Mouse (Mus musculus) intestine, embryonic 15.5 days (tissue): Measurements from ENCODE around the gene Kif23. TPM values are rescaled to one million over a fixed set of nuclear protein-coding genes. Genes with fewer than 3 reads are reported as not detected.

Experiments
- ATAC-seq: fragments of 200-750 bp; cut with Nextera tagmentation; 2 replicates; pipeline ENCODE4 v1.8.0; 2017; ENCODE audit warnings: moderate TSS enrichment, moderate library complexity
- H3K27ac ChIP-seq: fragments of 300-500 bp; sonication (generic); 2 replicates; pipeline ENCODE4 v1.5.1; 2015; ENCODE audit warnings: mild to moderate bottlenecking, inconsistent platforms
- H3K27me3 ChIP-seq: fragments of 300-500 bp; sonication (generic); replicated peaks from 2 replicates; pipeline ENCODE4 v1.6.1; 2015; ENCODE audit warnings: inconsistent platforms
- H3K36me3 ChIP-seq: fragments of 300-500 bp; sonication (generic); 2 replicates; pipeline ENCODE4 v1.6.1; 2015; ENCODE audit warnings: inconsistent platforms
- H3K4me1 ChIP-seq: fragments of 300-500 bp; sonication (generic); replicated peaks from 2 replicates; pipeline ENCODE4 v1.6.1; 2015; ENCODE audit warnings: inconsistent platforms
- H3K4me2 ChIP-seq: fragments of 300-500 bp; sonication (generic); replicated peaks from 2 replicates; pipeline ENCODE4 v1.6.1; 2015; ENCODE audit warnings: mild to moderate bottlenecking, inconsistent platforms
- H3K4me3 ChIP-seq: fragments of 300-500 bp; sonication (generic); replicated peaks from 2 replicates; pipeline ENCODE4 v1.5.1; 2015; ENCODE audit warnings: inconsistent platforms
- H3K9ac ChIP-seq: fragments of 300-500 bp; sonication (generic); 2 replicates; pipeline ENCODE4 v1.6.1; 2015; ENCODE audit warnings: inconsistent platforms
- H3K9me3 ChIP-seq: fragments of 300-500 bp; sonication (generic); 2 replicates; pipeline ENCODE4 v1.6.1; 2016; ENCODE audit warnings: inconsistent platforms
- WGBS: fragments of 180-500 bp; shearing (Covaris S2); methylation state at CpG from one replicate; pipeline ENCODE4 v1.1.7; 2015; 5-methylcytosine and 5-hydroxymethylcytosine counted together
- polyA plus RNA-seq: library from polyadenylated mRNA; unstranded; fragments of >200 nt; fragmentation: Nextera tagmentation; extraction: Ambion mirVana; gene quantifications from 2 replicates; pipeline ENCODE4 v1.2.1, GENCODE M21; 2015

Kif23 gene
- polyA plus RNA-seq, 1 experiment from 2014 or later = 92.6 TPM

- Histone ChIP-seq H3K4me2 (no peak overlapping the region), H3K27ac (no peak overlapping the region), H3K9ac (no peak overlapping the region), H3K4me3 (no peak overlapping the region), H3K27me3 (no peaks in the 10 kb centered on the region), H3K4me1 (no peaks in the 10 kb centered on the region), H3K9me3 (no peaks in the 10 kb centered on the region), H3K36me3 (peaks cover 37% of the 10 kb centered on the region)
- WGBS = 93% methylated on average over 3 of the region's 3 CpGs
- no peak for ATAC-seq
Measured at GRCm38 (mm10) chr9:61932009-61932408, 14.6 kb downstream of the Kif23 start.

GRCm38 (mm10) chr9:61925086-61925660 lies 21.4 kb downstream of the Kif23 start:
- no peak overlapping the region for H3K9ac ChIP-seq
- ATAC-seq = no peak
- 90% methylated on average over 10 of the region's 10 CpGs for WGBS
- no peak overlapping the region for H3K27ac ChIP-seq
- H3K4me2 ChIP-seq = no peak overlapping the region
- no peaks in the 10 kb centered on the region for H3K9me3 ChIP-seq
- H3K4me3 ChIP-seq = no peak overlapping the region
- no peaks in the 10 kb centered on the region for H3K27me3 ChIP-seq
- no peaks in the 10 kb centered on the region for H3K4me1 ChIP-seq
- H3K36me3 ChIP-seq = peaks cover 40% of the 10 kb centered on the region

GRCm38 (mm10) chr9:61920331-61920730 lies 26.2 kb downstream of the Kif23 start:
- Histone ChIP-seq H3K36me3 (peaks cover 25% of the 10 kb centered on the region), H3K27me3 (no peaks in the 10 kb centered on the region), H3K4me2 (no peak overlapping the region), H3K9ac (no peak overlapping the region), H3K4me3 (no peak overlapping the region), H3K4me1 (no peaks in the 10 kb centered on the region), H3K9me3 (no peaks in the 10 kb centered on the region), H3K27ac (no peak overlapping the region)
- ATAC-seq = no peak
- 91% methylated on average over 6 of the region's 6 CpGs for WGBS

GRCm38 (mm10) chr9:61919464-61919863 lies 27.1 kb downstream of the Kif23 start:
- H3K36me3 ChIP-seq = peaks cover 24% of the 10 kb centered on the region
- H3K4me2 ChIP-seq = no peak overlapping the region
- no peak overlapping the region for H3K4me3 ChIP-seq
- no peaks in the 10 kb centered on the region for H3K4me1 ChIP-seq
- 92% methylated on average over 5 of the region's 5 CpGs for WGBS
- no peaks in the 10 kb centered on the region for H3K9me3 ChIP-seq
- H3K27ac ChIP-seq = no peak overlapping the region
- no peak overlapping the region for H3K9ac ChIP-seq
- no peaks in the 10 kb centered on the region for H3K27me3 ChIP-seq
- ATAC-seq = no peak

GRCm38 (mm10) chr9:61917436-61917835 lies 29.1 kb downstream of the Kif23 start:
- no peaks in the 10 kb centered on the region for H3K9me3 ChIP-seq
- H3K36me3 ChIP-seq = peaks cover 20% of the 10 kb centered on the region
- no peak overlapping the region for H3K4me3 ChIP-seq
- H3K27me3 ChIP-seq = no peaks in the 10 kb centered on the region
- no peak overlapping the region for H3K4me2 ChIP-seq
- ATAC-seq = no peak
- H3K27ac ChIP-seq = no peak overlapping the region
- 86% methylated on average over 6 of the region's 6 CpGs for WGBS
- no peak overlapping the region for H3K9ac ChIP-seq
- H3K4me1 ChIP-seq = peaks cover 3% of the 10 kb centered on the region; the same call in 1 of the 2 replicates

GRCm38 (mm10) chr9:61916986-61917385 lies 29.6 kb downstream of the Kif23 start:
- H3K36me3 ChIP-seq = peaks cover 24% of the 10 kb centered on the region
- no peaks in the 10 kb centered on the region for H3K27me3 ChIP-seq
- no peaks in the 10 kb centered on the region for H3K9me3 ChIP-seq
- H3K4me3 ChIP-seq = no peak overlapping the region
- peaks cover 7% of the 10 kb centered on the region; the same call in 1 of the 2 replicates for H3K4me1 ChIP-seq
- 83% methylated on average over 3 of the region's 3 CpGs for WGBS
- H3K4me2 ChIP-seq = no peak overlapping the region
- H3K27ac ChIP-seq = no peak overlapping the region
- ATAC-seq = no peak
- no peak overlapping the region for H3K9ac ChIP-seq

- H3K27ac ChIP-seq = peak overlapping the region; percentile 97
- no peaks in the 10 kb centered on the region for H3K27me3 ChIP-seq
- H3K9me3 ChIP-seq = no peaks in the 10 kb centered on the region
- H3K4me1 ChIP-seq = peaks cover 8% of the 10 kb centered on the region; the same call in 1 of the 2 replicates
- peaks cover 20% of the 10 kb centered on the region; the same call in 1 of the 2 replicates for H3K36me3 ChIP-seq
- H3K9ac ChIP-seq = peak overlapping the region; percentile 55; the same call in 1 of the 2 replicates
- 45% methylated on average over 4 of the region's 4 CpGs for WGBS
- ATAC-seq = no peak
- H3K4me2 ChIP-seq = peak overlapping the region; percentile 82
- H3K4me3 ChIP-seq = peak overlapping the region; percentile 83; the same call in 1 of the 2 replicates
Measured at GRCm38 (mm10) chr9:61915393-61916005, 31.1 kb downstream of the Kif23 start.

- Histone ChIP-seq H3K9me3 (no peaks in the 10 kb centered on the region), H3K4me2 (peak overlapping the region; percentile 82), H3K36me3 (peaks cover 20% of the 10 kb centered on the region; the same call in 1 of the 2 replicates), H3K9ac (peak overlapping the region; percentile 55), H3K4me1 (peaks cover 8% of the 10 kb centered on the region; the same call in 1 of the 2 replicates), H3K27me3 (no peaks in the 10 kb centered on the region), H3K4me3 (peak overlapping the region; percentile 83), H3K27ac (peak overlapping the region; percentile 97)
- WGBS = 1% methylated on average over 13 of the region's 13 CpGs
- ATAC-seq = no peak
Measured at GRCm38 (mm10) chr9:61914917-61915300, 31.7 kb downstream of the Kif23 start.

- Histone ChIP-seq H3K27ac (peak within 1 kb of the TSS; percentile 97), H3K4me1 (peaks cover 8% of the 10 kb centered on the region; the same call in 1 of the 2 replicates), H3K27me3 (no peaks in the 10 kb centered on the region), H3K9me3 (no peaks in the 10 kb centered on the region), H3K4me2 (peak within 1 kb of the TSS; percentile 82), H3K36me3 (peaks cover 20% of the 10 kb centered on the region; the same call in 1 of the 2 replicates), H3K9ac (peak within 1 kb of the TSS; percentile 73), H3K4me3 (peak within 1 kb of the TSS; percentile 83)
- WGBS = under 1% methylated on average over 70 of the region's 70 CpGs
- peak; percentile 96 for ATAC-seq
Measured at GRCm38 (mm10) chr9:61914203-61914916, 32.2 kb downstream of the Kif23 start, which contains the start of gene Rplp1. TSS of gene Rplp1 (minus strand) at chr9:61914542.

GRCm38 (mm10) chr9:61911300-61912128 lies 35.1 kb downstream of the Kif23 start:
- no peak overlapping the region for H3K9ac ChIP-seq
- H3K27me3 ChIP-seq = no peaks in the 10 kb centered on the region
- H3K9me3 ChIP-seq = no peaks in the 10 kb centered on the region
- no peak overlapping the region for H3K4me3 ChIP-seq
- H3K27ac ChIP-seq = no peak overlapping the region
- peaks cover 8% of the 10 kb centered on the region; the same call in 1 of the 2 replicates for H3K4me1 ChIP-seq
- H3K4me2 ChIP-seq = no peak overlapping the region
- ATAC-seq = no peak
- peaks cover 12% of the 10 kb centered on the region; the same call in 1 of the 2 replicates for H3K36me3 ChIP-seq
- WGBS = 62% methylated on average over 6 of the region's 6 CpGs

- Histone ChIP-seq H3K36me3 (peaks cover 12% of the 10 kb centered on the region; the same call in 1 of the 2 replicates), H3K27me3 (no peaks in the 10 kb centered on the region), H3K4me1 (peaks cover 8% of the 10 kb centered on the region; the same call in 1 of the 2 replicates), H3K4me2 (no peak overlapping the region), H3K9ac (no peak overlapping the region), H3K27ac (no peak overlapping the region), H3K4me3 (no peak overlapping the region), H3K9me3 (no peaks in the 10 kb centered on the region)
- ATAC-seq = no peak
- 41% methylated on average over 20 of the region's 20 CpGs for WGBS
Measured at GRCm38 (mm10) chr9:61910526-61911256, 35.9 kb downstream of the Kif23 start.
